Mouse (Mus musculus): Measurements from ENCODE around the gene Gm20388.

Gene Gm20388

DNA sequence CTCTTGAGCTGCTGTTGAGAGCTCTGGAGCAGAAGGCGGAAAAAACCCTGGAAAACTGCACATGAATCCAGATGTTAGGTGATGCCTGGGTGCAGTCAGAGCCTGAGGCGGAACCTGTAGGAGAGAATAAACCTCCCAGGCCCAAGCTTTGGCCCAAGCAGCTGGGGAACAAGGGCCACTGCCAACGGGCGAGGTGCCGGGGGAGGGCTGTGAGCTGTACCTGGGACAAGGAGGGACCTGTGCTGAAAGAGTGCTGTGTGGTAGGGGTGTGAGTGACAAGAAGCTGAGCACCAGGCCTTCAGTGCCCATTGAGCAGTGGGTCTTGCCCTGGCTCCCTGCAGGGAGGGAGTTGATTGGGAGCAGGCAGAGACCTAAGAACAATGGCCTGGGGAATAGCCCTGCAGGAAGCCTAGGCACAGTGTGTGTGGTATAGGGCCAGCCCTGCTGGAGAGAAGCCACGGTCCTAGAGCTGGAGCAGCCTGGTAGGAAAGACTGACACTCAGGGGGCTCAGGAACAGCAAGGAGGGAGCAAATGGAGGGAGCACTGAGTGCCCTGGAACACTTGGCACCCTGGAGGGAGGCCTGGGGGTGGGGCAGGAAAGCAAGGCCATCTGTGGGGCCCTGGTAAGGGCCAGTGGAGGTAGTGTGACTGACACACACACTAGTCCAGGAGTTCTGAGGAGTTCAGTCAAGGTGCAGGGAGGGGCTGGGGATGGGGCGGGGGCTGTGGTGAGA, 2056.2 kb downstream of the Gm20388 start:
- no peak for DNase-seq (ENCODE audit: extremely low spot score, low read depth, low spot score)

DNA sequence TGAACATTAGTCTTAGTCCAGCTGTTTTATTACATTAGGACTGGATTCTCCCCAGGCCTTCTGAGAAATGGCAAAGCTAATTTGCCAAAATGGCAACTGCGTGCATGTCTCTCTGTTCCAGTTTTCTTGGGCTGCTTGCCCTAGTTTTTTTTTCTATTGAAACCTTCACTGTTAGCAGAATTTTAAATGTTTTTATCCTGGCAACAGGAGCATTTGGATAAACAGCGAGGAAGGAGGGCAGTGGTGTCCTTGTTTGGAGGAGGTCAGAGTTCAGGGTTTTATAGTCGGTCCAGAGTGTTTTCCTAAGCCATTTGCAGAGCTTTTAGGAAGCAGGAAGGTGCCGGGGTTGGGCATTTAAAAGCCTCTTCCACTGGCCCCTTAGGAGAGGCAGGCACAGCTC, 2057.3 kb downstream of the Gm20388 start:
- DNase-seq (ENCODE audit: extremely low spot score, low read depth, low spot score), result no peak

DNA sequence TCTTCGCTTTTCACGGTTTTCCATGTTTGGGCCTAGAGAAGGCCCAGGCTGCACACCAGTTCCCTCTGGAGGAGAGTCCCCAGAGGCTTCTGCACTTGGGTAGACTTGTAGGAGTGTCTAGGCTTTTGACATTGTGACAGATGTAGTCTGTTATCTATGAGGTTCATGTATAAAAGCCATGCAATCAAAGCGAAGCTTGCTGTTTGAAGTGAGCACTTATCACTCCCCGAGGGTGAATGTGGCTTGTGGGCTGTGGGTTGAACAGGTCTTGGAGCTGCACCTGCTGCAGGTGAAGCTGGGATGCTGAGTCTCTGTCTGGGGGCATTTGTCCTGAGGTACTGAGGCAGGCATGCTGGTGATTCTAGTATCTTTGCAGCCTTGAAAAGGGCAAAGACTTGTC, 2057.9 kb downstream of the Gm20388 start:
- no peak for DNase-seq (ENCODE audit: extremely low spot score, low read depth, low spot score)

DNA sequence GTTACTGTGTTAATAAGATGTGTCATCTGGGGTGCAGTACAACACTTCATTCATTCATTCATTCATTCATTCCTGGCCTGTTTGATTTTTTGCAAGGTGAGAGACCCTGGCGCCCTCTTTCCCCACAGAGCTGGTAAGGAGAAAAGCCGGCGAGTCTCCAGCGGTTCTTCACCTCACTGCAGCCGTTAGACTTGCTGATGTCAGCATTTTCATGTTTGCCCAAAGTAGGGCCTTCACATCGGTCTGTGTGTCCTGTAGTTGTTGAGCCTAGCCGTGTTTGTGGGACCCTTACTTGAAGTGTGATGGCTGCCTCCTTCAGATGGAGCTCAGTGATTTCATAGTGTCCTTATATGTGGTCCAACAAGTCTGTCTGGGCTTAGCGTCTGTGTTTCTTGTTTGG, 2059.6 kb downstream of the Gm20388 start:
- DNase-seq (ENCODE audit: extremely low spot score, low read depth, low spot score), result no peak

DNA sequence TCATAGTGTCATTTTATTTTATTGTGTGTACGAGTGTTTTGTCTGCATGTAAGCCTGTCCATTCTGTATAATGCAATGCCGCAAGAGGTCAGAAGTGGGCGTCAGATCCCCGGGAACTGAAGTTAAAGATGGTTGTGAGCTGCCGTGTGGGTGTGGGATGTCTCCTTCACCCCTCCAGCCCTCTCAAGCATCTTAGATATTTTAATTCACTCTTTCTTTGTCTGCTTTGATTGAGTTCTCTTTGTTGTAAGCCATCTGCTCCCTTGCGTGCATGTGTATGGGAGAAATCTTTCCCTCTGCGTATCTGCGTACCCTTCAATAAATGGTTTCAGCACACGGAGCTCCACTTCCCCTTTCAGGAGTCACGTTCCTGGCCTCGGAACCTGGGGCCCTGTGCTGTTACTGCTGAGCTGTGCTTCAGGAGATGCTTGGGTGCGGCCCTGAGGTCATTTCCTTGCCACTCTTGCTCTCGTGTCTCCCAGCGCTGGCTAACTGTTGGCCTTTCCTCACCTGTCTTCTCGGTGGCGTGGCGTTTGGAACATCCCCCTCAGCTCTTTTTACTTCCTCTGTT, 2060.9 kb downstream of the Gm20388 start:
- DNase-seq (ENCODE audit: extremely low spot score, low read depth, low spot score), result no peak

DNA sequence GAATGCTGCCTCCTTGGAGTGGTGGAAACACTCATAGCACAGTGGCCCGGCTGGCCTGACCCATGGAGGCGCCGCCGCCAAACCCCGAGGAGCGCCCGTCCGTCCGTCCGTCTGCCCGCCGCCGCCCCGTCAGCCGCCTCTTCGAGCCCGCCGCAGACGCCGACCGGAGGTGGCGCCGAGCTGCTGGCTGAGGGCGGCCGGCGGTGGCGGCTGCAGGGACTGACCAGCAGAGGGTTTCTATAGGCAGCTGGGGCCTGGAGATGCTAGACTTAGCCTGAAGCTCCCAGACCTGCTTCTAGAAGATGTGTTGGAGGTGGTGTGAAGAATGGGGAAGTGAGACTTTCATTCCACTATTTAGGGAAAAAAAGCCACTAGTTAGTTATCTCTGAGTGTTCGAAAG, 2063.3 kb downstream of the Gm20388 start:
- no peak for DNase-seq (ENCODE audit: extremely low spot score, low read depth, low spot score)

DNA sequence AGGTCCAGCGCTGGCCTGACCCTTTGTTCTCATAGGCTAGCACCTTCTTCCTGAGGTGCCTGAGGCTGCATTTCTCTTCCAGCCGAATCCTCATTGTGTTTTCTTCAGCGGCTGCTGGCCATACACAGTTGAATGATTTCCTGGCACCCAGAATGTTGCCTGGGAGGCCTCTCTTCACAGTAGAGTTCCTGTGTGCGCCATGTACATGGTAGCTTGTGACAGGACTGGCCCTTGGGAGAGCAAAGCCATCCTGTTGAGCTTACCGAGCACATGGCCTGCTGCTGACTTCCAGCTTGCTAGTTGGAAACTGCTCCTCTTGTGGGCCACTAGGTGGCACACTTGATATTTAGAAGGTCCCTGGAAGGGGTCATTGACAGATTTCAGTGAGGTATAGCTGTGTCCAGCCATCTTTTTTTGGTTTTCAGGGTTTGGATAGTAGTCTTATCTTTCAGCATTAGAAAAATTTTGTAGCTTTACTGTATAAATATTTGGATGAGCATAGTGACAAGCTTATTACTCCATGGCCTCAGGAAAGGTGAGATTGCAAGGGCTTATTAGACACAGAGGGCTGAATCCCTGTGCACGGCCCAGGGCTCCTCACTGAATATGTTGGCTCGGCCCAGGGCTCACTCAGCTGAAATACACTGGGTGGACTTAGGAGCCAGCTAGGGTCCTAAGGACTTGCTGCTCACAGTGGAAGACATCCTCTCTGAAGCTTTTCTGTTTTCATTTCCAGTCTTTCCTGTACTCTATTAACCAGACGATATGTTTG, 2067.4 kb downstream of the Gm20388 start:
- no peak for DNase-seq (ENCODE audit: extremely low spot score, low read depth, low spot score)

DNA sequence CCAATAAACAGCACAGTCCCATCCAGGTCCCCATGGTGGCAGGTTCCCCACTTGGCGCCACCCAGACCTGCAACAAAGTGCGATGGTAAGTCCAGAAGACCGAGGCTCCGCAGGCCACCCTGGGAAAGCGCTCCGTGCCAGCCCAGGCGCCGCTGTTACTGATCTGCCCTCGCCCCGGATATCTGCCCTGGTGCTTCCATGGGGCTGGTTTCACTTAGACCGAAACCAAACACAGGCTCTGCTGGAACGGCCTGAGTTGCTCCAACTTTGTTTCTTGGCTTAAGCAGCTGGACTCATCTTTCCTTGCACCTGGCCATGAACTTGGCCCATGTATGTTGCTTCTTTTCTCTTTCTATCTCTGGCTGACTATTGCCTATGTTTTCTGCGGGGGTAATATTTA, 2068.0 kb downstream of the Gm20388 start:
- DNase-seq (ENCODE audit: extremely low spot score, low read depth, low spot score), result no peak

DNA sequence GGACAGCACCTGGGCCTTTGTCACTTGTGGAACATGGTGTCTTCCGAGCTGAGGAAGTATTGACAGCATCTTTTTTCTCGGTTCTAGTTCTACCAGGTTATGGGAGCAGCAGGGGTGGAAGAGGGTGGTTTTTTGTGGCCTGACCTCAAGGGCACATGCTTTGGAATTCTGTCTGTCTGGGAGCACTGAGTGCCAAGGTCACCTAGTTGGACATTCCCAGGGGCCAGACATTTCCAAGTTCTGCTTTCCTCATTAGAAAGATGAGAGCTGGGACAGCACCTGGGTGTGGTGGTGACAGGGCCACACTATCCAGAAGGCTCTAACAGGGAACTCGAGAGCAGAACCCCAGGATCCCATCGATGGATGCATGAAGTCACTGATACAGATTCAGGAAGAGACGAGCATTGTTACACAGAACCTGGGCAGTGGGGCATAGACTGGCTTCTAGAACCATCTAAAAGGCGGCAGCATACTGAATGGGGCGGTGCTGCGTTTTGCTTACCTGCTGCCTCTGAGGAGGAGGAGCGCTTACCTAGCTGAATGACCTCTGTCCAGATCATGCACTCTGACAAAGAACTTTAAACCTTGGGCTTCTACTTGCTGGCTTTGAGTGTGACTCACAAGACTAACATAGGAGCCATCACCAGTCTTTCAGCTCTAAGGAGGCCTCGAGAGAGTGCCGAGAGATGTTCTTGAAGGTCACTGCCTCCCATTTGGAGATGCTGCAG, 2070.3 kb downstream of the Gm20388 start:
- no peak for DNase-seq (ENCODE audit: extremely low spot score, low read depth, low spot score)

DNA sequence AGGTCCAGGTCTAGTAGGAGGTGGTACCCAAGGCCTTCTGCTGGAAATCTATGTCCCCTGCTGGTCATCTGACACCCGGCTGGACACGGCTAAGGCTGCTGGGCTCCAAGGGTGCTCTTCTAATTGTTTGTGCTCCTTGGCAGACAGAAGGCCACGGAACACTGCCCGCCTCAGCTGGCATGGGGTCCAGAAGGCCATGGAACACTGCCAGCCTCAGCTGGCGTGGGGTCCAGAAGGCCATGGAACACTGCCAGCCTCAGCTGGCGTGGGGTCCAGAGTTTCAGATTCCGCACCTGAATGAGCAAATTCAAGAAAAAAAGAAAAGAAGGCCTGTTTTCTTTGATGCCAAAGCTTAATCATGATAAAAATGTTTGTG, 2070.9 kb downstream of the Gm20388 start:
- no peak for DNase-seq (ENCODE audit: extremely low spot score, low read depth, low spot score)

DNA sequence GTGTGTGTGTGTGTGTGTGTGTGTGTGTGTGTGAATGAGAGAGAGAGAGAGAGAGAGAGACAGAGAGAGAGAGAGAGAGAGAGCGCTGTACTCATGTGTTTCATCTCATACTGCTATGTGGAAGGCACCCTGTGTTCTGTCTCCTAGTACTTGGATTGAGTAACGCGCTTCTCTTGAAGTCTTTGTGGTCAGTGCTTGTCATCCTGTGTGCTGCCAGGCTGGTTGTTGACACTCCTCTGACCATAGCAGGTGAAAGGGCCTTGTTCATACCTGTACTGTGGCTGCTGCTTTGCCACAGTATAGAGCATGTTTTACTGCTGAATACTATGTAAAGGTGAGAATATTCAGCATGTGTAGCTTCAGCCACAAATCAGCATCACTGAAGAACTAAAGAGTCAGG, 2075.0 kb downstream of the Gm20388 start:
- DNase-seq (ENCODE audit: extremely low spot score, low read depth, low spot score), result no peak

DNA sequence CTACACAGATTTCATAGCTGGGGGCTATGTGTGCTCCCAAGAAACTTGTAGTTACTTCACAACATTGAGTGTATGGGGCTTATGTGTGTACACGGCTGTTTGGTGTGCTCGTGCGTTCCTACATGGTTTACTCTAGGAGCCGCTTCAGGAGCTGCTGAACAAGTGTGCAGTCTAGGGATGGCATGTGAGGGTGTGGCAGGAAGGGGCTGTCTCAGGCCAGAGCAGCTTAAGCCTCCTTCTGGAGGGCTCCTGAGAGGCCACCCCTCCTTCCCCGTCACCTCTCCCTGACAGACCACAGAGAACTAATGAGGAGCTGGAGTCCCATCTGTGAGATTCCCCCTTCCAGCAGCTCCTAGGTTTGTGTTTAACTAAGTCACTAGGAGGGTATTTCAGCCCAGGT, 2077.3 kb downstream of the Gm20388 start:
- no peak for DNase-seq (ENCODE audit: extremely low spot score, low read depth, low spot score)

DNA sequence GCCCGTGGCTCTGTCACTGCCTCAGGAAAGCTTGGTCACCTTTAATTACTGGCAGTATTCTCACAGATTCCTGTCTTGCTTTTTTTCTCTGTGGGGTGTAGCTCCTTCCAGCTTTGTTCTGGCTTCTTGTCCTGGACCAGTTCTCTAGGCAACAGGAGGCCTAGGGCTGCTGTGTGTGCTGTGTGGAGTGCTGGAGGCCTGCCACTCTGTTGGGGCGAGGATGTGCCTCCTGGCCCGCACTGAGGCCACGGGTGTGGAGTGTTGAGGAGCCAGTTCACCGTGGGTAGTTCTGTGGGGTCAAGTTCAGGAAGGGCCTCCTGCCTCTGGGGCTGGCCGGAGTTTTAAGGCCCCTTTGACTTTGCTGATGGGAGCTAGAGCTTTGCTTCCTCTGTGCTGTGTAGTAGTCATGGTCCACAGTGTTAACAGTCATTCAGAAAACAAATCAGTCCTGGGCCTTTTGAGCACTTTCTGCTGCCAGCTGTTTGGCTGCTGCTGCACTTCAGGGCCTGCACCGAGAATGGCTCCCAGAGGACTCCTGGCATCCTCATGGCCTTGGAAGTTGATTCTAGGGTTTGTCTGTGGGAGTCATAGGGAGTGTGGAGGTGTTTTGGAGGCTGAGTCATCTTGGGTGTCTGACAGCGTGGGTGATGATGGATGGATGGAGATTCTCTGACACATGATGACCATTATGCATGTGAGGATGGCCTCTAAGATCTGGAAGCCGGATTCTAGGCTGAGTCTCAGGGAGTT, 2080.0 kb downstream of the Gm20388 start:
- no peak for DNase-seq (ENCODE audit: extremely low spot score, low read depth, low spot score)

DNA sequence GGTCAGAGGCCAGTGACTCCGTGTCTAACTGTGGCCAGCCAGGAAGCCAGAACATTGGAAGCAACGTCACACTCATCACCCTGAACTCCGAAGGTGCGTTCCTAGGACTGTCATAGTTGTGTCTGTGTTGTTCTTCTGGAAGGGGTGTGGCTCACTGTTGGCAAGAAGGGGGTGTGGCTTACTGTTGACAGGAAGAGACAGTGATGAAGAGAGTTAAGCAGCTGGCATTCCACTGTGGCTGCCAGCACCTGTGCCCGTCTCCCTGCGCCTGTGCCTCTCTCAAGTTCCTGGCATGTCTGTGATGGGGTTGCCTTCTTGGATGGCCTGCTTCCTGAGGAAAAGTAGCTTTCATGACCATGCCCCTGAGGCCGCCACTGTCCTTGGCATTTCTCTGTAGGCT, 2081.0 kb downstream of the Gm20388 start:
- DNase-seq (ENCODE audit: extremely low spot score, low read depth, low spot score), result no peak

DNA sequence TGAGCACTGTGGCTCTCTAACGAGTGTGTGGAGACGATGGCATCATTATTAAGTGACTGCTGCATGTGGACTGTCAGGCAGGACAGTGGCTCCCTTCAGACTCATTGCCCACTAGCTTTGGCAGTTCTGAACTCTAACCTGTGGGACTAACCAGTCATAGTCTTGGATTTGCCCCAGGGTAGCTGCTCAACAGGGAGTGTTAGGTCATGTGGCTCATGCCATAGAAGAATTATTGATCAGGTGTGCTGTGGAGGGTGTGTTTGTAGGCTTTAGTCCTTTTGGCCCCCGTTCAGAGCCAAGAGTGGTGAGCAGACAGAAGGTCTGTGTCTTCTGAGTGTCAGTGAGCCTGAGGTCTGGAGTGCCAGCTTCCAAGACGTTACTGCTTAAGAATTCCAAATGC, 2082.3 kb downstream of the Gm20388 start:
- DNase-seq (ENCODE audit: extremely low spot score, low read depth, low spot score), result no peak

DNA sequence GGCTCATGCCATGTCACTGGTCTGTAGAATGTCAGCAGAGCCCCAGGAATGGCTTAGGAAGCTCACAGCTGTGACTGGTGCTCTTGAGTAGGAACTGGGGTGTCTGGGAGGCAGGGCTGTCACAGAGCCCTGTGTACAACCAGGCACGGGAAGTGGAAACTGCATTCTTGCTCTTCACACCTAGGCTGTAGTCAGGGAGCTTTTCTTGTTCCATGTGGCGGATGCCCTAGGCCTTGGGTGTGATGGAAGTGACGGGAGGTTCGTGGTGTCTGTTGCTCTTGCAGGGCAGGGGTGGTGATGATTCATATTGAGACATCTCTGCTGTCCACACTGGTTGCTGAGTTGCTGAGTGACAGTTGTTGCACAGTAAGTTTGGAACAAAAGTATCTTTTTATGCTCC, 2084.5 kb downstream of the Gm20388 start:
- no peak for DNase-seq (ENCODE audit: extremely low spot score, low read depth, low spot score)

DNA sequence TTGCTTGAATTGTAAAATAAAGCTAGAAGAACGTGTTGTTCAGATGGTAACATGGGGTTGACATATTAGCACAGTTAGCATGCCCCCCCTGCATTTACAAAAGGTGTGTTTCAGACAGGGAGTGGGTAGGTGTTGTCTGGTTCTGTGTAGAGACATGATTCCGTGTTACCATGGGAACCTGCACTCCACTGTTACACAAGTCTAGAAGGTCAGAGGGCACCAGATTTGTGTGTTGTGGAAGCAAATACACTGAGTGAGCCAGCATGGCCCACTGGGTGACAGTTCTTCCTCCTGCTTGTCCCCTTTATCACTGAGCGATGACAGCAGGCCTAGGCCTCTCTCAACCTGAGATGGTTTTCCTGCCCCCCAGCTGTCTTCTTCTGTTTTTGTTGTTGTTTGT, 2085.3 kb downstream of the Gm20388 start:
- DNase-seq (ENCODE audit: extremely low spot score, low read depth, low spot score), result no peak

DNA sequence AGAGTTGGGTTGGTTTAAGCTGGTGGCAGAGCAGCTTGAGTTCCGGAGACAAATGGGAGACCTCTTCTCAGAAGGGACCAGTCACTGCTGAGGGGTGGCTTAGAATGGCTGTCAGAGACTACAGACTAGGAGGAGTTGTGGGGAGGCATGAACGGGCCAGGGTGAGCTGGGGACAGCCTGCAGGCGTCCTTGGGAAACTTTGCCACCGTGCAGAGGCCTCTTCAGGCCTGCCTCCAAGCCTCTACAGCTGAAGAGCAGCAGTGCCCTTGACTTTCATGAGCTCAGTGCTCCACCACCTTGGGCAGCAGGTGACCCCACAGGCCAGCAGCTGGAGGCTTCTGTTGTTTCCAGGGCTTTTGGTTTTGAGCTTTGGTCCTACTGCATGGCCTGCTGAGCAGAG, 2088.0 kb downstream of the Gm20388 start:
- DNase-seq (ENCODE audit: extremely low spot score, low read depth, low spot score), result no peak

DNA sequence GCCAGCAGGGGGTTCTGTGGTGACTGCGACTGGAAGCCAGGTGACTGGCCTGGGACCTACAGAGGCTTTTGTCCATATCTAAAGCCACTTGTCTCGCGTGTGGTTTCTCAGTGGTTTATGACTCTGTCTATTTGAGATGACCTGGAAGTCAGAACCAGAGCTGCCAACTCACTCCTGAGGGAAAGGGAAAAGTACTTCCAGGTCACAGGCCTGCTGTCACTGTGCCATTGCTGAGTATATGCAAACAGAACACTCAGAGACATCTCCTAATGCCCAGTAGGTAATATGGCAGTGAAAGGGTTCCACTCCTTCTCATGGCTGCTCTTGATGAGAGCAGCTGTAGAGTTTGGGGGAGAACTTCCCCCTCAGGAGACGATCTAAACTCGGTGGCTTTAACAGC, 2088.6 kb downstream of the Gm20388 start:
- DNase-seq (ENCODE audit: extremely low spot score, low read depth, low spot score), result no peak

DNA sequence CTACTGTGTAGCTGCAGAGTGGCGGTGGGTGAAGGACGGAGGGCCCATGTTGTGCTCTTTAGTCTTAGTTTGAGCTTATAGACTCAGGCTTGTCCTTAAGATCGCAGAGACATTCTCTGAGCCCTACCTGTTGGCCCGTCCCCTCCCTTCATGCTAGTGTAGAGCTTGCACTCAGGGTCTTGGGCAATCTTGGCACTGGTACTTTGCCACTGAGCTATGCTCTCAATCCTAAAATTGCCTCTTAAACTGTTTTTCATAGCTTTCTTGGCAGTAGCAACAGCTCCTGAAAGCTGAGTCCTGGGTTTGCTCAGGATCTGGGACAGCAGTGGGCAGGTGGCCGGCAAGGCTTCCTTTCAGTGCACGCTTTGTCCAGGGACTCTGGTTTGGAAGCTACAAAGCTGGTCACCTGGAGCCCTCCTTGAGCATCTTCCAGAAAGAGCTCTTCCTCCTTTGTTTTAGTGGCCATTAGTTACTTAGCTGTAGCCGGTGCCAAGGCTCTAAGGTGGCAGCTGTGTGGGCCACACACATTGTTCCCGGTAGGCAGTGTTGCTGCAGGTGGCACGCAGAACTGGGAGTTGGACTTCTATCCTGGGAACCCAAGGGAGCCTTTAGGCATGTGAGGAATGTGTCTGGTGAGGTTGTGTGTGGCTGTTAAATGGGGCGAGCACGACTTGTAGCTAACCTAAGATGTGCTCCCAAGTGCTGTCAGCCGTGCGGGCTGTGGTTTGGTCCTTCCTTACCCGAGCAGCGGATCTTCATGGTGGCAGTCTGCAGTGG, 2090.9 kb downstream of the Gm20388 start:
- DNase-seq (ENCODE audit: extremely low spot score, low read depth, low spot score), result no peak
